Mouse (Mus musculus) forebrain, embryonic 11.5 days (tissue): Measurements from ENCODE around the gene Mettl3. TPM values are rescaled to one million over a fixed set of nuclear protein-coding genes. Genes with fewer than 3 reads are reported as not detected.

Experiments used
- ATAC-seq: fragments of 200-750 bp; cut with Nextera tagmentation; replicated peaks from 2 replicates; pipeline ENCODE4 v1.8.0; 2017; ENCODE audit warnings: moderate TSS enrichment; ENCODE audit not compliant: low FRiP score
- DNase-seq: peaks from one replicate; pipeline ENCODE4 v3.0.0-alpha.2; 2017; ENCODE audit warnings: low spot score
- H3K27ac ChIP-seq: fragments of 300-500 bp; sonication (generic); 2 replicates; pipeline ENCODE4 v1.5.1; 2014; ENCODE audit warnings: low read depth, low read length
- H3K27me3 ChIP-seq: fragments of 300-500 bp; sonication (generic); 2 replicates; pipeline ENCODE4 v1.6.1; 2014; ENCODE audit warnings: mild to moderate bottlenecking, low read length, mixed read lengths; ENCODE audit not compliant: control insufficient read depth, insufficient read depth
- H3K36me3 ChIP-seq: fragments of 300-500 bp; sonication (generic); 2 replicates; pipeline ENCODE4 v1.6.1; 2014; ENCODE audit warnings: mild to moderate bottlenecking, low read length, moderate library complexity, mixed read lengths; ENCODE audit not compliant: control insufficient read depth, insufficient read depth
- H3K4me1 ChIP-seq: fragments of 300-500 bp; sonication (generic); replicated peaks from 2 replicates; pipeline ENCODE4 v1.6.1; 2014; ENCODE audit warnings: low read length, mixed read lengths; ENCODE audit not compliant: control insufficient read depth, insufficient read depth
- H3K4me2 ChIP-seq: fragments of 300-500 bp; sonication (generic); 2 replicates; pipeline ENCODE4 v1.6.1; 2014; ENCODE audit warnings: low read depth, mild to moderate bottlenecking, low read length, moderate library complexity, mixed read lengths; ENCODE audit not compliant: severe bottlenecking
- H3K4me3 ChIP-seq: fragments of 300-500 bp; sonication (generic); 2 replicates; pipeline ENCODE4 v1.5.1; 2014; ENCODE audit warnings: low read depth, low read length
- H3K9ac ChIP-seq: fragments of 300-500 bp; sonication (generic); 2 replicates; pipeline ENCODE4 v1.6.1; 2014; ENCODE audit warnings: low read length
- H3K9me3 ChIP-seq: fragments of 300-500 bp; sonication (generic); 2 replicates; pipeline ENCODE4 v1.6.1; 2016; ENCODE audit warnings: low read length, mixed read lengths; ENCODE audit not compliant: control insufficient read depth
- WGBS: fragments of 180-500 bp; shearing (Covaris S2); extraction: QIAGEN DNeasy Blood & Tissue Kit; methylation state at CpG from one replicate; pipeline ENCODE4 v1.1.7; 2014; 5-methylcytosine and 5-hydroxymethylcytosine counted together
- polyA plus RNA-seq: library from polyadenylated mRNA; unstranded; fragments of >200 nt; fragmentation: Nextera tagmentation; extraction: Ambion mirVana; gene quantifications from 2 replicates; pipeline ENCODE4 v1.2.1, GENCODE M21; 2014

Gene Mettl3
- 59.3 TPM in 2 replicates for polyA plus RNA-seq

GRCm38 (mm10) chr14:52304644-52305271 lies at the start of gene Mettl3:
Mettl3 (minus strand) TSS chr14:52305128.
- Histone ChIP-seq H3K4me1 (peaks cover 3% of the 10 kb centered on the region), H3K4me3 (peak within 1 kb of the TSS; percentile 49), H3K27me3 (no peaks in the 10 kb centered on the region), H3K9me3 (no peaks in the 10 kb centered on the region), H3K36me3 (no peaks in the 10 kb centered on the region; the same call in 1 of the 2 replicates), H3K9ac (peak within 1 kb of the TSS; percentile 66), H3K27ac (peak within 1 kb of the TSS; percentile 89), H3K4me2 (peak within 1 kb of the TSS; percentile 71)
- ATAC-seq (peak; percentile 94), DNase-seq (peak; percentile 92)
- under 1% methylated on average over 46 of the region's 46 CpGs for WGBS

- H3K27ac ChIP-seq: no peak overlapping the region
- no peaks in the 10 kb centered on the region for H3K27me3 ChIP-seq
- H3K9ac ChIP-seq: no peak overlapping the region
- H3K4me2 ChIP-seq: no peak overlapping the region
- no peak for DNase-seq
- H3K4me1 ChIP-seq: no peaks in the 10 kb centered on the region
- no peak for ATAC-seq
- WGBS: 73% methylated on average over 6 of the region's 6 CpGs
- H3K4me3 ChIP-seq: no peak overlapping the region
- no peaks in the 10 kb centered on the region for H3K36me3 ChIP-seq
- no peaks in the 10 kb centered on the region for H3K9me3 ChIP-seq
These were observed 34.6 kb upstream of the Mettl3 start for GRCm38 (mm10) chr14:52339512-52339852.

- DNase-seq (no peak), ATAC-seq (peak; percentile 57)
- Histone ChIP-seq H3K4me3 (no peak overlapping the region), H3K4me2 (peak overlapping the region; percentile 16; the same call in 1 of the 2 replicates), H3K4me1 (no peaks in the 10 kb centered on the region), H3K27ac (no peak overlapping the region), H3K36me3 (no peaks in the 10 kb centered on the region), H3K9ac (no peak overlapping the region), H3K9me3 (no peaks in the 10 kb centered on the region), H3K27me3 (no peaks in the 10 kb centered on the region)
- 39% methylated on average over 21 of the region's 21 CpGs for WGBS
These were observed 34.0 kb upstream of the Mettl3 start for GRCm38 (mm10) chr14:52338751-52339511.

- H3K4me3 ChIP-seq: no peak overlapping the region
- peaks cover 18% of the 10 kb centered on the region for H3K4me1 ChIP-seq
- H3K9me3 ChIP-seq: no peaks in the 10 kb centered on the region
- peak overlapping the region; percentile 89 for H3K27ac ChIP-seq
- no peak overlapping the region for H3K9ac ChIP-seq
- no peak for ATAC-seq
- DNase-seq: no peak
- H3K27me3 ChIP-seq: no peaks in the 10 kb centered on the region
- no peak overlapping the region for H3K4me2 ChIP-seq
- WGBS: 53% methylated on average over 2 of the region's 3 CpGs
- H3K36me3 ChIP-seq: no peaks in the 10 kb centered on the region
These were observed 27.2 kb upstream of the Mettl3 start for GRCm38 (mm10) chr14:52332171-52332570.

GRCm38 (mm10) chr14:52331069-52331750 lies 26.3 kb upstream of the Mettl3 start:
- H3K4me1 ChIP-seq: peaks cover 18% of the 10 kb centered on the region
- H3K9me3 ChIP-seq: no peaks in the 10 kb centered on the region
- WGBS: 5% methylated on average over 4 of the region's 4 CpGs
- H3K9ac ChIP-seq: peak overlapping the region; percentile 43
- no peaks in the 10 kb centered on the region for H3K27me3 ChIP-seq
- DNase-seq (no peak), ATAC-seq (peak; percentile 39)
- no peaks in the 10 kb centered on the region for H3K36me3 ChIP-seq
- no peak overlapping the region for H3K4me3 ChIP-seq
- H3K4me2 ChIP-seq: peak overlapping the region; percentile 37; the same call in 1 of the 2 replicates
- peak overlapping the region; percentile 89 for H3K27ac ChIP-seq

GRCm38 (mm10) chr14:52327910-52328812 lies 23.2 kb upstream of the Mettl3 start, which contains the start of gene Sall2:
Sall2 (minus strand) TSS chr14:52328762.
- H3K4me2 ChIP-seq: peak within 1 kb of the TSS; percentile 77
- no peaks in the 10 kb centered on the region for H3K36me3 ChIP-seq
- H3K4me1 ChIP-seq: peaks cover 24% of the 10 kb centered on the region
- H3K9me3 ChIP-seq: no peaks in the 10 kb centered on the region
- DNase-seq (peak; percentile 70), ATAC-seq (peak; percentile 65)
- peak within 1 kb of the TSS; percentile 86 for H3K9ac ChIP-seq
- peak within 1 kb of the TSS; percentile 65 for H3K4me3 ChIP-seq
- WGBS: under 1% methylated on average over 26 of the region's 26 CpGs
- peak within 1 kb of the TSS; percentile 93 for H3K27ac ChIP-seq
- no peaks in the 10 kb centered on the region for H3K27me3 ChIP-seq

- Histone ChIP-seq H3K4me1 (peaks cover 24% of the 10 kb centered on the region), H3K36me3 (no peaks in the 10 kb centered on the region), H3K4me3 (peak overlapping the region; percentile 65), H3K27ac (peak overlapping the region; percentile 93), H3K9me3 (no peaks in the 10 kb centered on the region), H3K9ac (peak overlapping the region; percentile 86), H3K27me3 (no peaks in the 10 kb centered on the region), H3K4me2 (peak overlapping the region; percentile 77)
- DNase-seq (no peak), ATAC-seq (peak; percentile 62)
- 0% methylated on average over 14 of the region's 14 CpGs for WGBS
These were observed 22.5 kb upstream of the Mettl3 start for GRCm38 (mm10) chr14:52327375-52327901.
